Mouse (Mus musculus) cortical plate, adult 2 months (tissue): ENCODE results near the gene Lect2.

Experiments
- CTCF ChIP-seq: fragments of 200-500 bp; IDR thresholded peaks from 2 replicates; pipeline ENCODE4 v1.5.1; 2011; ENCODE audit warnings: mild to moderate bottlenecking, control low read depth, low read length; ENCODE audit not compliant: insufficient read depth; ENCODE audit errors: extremely low read depth
- POLR2A ChIP-seq: fragments of 200-500 bp; IDR thresholded peaks from 2 replicates; pipeline ENCODE4 v1.6.1; 2011; ENCODE audit warnings: mild to moderate bottlenecking, low read length, control low read depth; ENCODE audit not compliant: insufficient read depth; ENCODE audit errors: extremely low read depth

DNA sequence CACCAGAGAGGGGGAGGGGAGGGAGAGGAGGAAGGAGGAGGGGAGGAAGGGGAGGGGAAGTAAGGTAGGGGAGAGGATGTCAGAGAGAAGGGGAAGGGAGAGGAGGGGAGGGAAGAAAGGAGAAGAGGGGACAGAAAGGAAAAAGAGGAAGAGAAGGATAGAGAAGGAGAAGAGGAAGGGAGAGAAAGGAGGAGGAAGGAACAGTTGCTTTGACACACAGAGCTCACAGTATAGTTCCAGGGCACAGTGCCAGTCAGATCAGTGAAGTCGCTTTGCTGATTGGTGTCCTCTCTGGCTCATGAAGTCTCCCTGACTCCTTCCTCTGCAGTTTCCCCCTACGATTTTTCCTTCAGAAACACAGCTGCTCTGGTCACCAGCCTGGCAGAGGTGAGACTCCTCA is 43.6 kb upstream of the Lect2 start:
- TF ChIP-seq CTCF = no peak
- TF ChIP-seq POLR2A = no peak
